Mouse (Mus musculus) adrenal gland, postnatal 14 days (tissue): ENCODE results near the gene Atp8b5. TPM values are rescaled to one million over a fixed set of nuclear protein-coding genes. Genes with fewer than 3 reads are reported as not detected.

Experiments used
- DNase-seq: peaks from one replicate; pipeline ENCODE4 v3.0.0; 2021; ENCODE audit warnings: mixed read lengths
- total RNA-seq: library from RNA; stranded (reverse); gene quantifications from 2 replicates; pipeline ENCODE4 v1.2.3, GENCODE M21; 2021

Gene Atp8b5
- total RNA-seq, 1 experiment from 2014 or later = 0.67 TPM

DNA sequence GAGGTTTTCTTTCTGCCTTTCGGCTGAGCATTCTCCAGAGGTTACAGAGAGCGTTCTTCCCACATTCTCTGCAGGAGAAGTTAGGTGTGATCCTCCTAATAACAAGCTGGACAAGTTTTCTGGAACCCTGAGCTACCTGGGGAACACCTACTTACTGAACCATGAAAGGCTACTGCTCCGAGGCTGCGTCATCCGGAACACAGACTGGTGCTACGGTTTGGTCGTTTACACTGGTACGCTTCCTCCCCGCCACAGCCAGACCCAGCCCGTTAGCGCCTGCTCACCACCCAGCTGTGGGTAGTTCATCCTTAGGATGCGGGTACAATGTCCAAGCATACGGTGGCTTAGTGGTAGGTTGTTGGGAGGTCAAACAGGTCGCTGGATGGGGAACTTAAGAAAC lies 55.4 kb downstream of the Atp8b5 start:
- DNase-seq = no peak

DNA sequence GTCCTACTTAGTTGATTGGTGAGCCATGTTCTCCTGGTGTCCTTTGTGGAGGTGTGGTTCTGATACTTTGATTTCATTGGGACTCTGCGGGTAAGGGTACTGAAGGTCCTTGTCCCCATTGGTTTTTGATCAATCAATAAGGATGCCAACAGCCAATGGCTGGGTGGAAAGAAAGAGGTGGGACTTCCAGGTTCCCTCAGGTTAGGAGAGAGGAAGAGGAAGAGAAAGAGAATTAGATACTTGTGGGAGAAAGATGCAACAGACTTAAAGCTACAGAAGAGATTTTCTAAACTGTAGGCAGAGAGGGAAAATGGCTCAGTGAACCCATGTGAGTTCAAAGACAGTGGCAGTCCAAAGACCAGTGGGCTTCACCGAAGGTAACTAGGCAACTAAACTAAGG lies 60.2 kb downstream of the Atp8b5 start:
- no peak for DNase-seq

DNA sequence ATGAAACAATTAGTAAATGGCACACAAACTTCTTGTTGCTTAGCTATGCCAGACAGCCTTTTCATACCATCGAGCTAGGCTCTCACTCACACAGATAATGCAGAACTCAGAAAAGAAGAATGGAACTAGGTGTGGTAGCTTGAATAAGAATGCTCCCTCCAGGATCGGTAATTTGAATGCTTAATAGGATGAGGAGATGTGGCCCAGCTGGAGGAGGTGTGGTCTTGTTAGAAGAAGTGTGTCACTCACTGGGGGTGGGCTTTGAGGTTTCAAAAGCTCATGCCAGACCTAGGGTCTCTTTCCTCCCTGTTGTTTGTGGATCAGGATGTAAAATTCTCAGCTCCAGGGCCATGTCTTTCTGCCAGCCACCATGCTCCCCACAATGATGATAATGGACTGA lies 67.8 kb downstream of the Atp8b5 start:
- no peak for DNase-seq

DNA sequence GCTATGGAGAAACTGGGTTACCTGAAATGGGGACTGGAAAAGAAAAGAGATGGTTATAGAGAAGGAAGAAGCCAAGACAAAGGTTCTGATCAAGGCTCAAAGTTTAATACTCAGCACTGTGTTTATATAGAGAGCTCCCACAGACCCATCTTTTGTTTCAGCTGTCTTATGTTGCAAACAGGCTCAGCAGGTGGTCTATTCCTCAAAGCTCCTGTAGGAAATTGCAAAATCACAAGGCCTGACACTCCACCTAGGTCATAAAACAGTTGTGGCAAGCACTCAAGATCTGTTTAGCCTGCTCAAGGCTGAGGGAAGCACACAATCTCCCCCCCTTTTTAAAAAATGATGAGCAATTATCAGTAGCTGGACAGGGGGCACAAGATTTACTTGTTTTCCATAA lies 69.2 kb downstream of the Atp8b5 start:
- DNase-seq = no peak

DNA sequence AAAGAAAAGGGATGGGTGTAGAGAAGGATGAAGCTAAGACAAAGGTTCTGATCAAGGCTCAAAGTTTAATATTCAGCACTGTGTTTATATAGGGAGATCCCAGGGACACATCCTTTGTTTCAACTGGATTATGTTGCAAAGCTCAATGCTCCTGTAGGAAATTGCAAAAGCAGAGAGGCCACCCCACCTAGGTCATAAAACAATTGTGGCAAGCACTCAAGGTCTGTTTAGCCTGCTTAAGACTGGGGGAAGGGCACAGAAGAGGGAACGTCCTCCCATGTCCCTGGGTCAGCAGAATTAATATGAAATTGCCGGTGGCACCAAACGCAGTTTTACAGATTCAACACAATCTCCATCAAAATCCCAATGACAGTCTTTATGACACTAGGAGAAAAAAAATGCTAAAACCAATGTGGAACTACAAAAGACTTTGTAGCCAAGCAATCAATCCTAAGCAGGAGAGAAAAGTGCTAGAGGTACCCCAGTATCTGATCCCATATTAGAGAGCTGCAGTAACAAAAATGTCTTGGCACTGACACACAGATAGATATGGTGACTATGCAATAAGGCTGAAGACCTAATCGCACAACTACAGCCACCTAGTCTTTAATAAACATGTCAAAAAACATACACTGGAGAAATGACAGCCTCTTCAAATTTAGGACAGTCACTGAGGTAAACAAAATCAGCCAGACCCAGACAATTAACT lies 73.3 kb downstream of the Atp8b5 start:
- DNase-seq = peak; percentile 34

DNA sequence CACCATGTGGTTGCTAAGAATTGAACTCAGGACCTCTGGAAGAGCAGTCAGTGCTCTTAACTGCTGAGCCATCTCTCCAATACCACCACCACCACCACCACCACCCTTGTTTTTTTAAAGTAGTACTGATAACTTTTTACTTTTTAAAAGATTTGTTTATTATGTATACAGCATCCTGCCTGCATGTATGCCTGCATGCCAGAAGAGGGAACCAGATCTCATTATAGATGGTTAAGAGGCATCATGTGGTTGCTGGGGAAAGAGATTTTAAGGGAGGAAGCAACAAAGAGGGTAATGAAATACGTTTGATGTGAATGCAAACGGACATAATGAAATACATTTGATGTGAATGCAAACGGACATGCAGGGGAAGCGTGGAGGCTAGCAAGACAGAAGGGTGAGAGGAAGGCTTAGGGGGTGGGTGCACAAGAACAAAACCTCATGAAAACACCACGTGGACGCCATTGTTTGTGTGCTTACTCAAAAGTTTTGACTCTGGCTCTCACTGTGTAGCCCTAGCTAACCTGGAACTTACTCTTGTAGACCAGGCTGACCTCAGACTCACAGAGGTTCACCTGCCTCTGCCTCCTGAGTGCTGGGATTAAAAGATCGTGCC lies 74.4 kb downstream of the Atp8b5 start:
- no peak for DNase-seq

DNA sequence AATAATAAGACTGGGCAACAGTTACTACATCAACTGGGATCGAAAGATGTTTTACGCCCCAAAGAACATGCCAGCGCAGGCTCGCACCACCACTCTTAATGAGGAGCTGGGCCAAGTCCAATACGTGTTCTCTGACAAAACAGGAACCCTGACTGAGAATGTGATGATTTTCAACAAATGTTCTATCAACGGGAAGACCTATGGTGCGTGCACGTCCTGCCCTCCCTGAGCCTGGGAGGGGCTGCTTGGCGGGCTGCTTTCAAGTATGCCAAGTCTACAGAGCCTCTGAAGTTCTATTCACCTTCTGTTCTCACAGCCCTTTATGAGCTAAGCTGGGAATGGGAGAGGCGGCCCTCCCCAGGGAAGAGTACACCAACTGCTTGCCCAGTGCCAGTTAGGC lies 75.5 kb downstream of the Atp8b5 start:
- DNase-seq = no peak

DNA sequence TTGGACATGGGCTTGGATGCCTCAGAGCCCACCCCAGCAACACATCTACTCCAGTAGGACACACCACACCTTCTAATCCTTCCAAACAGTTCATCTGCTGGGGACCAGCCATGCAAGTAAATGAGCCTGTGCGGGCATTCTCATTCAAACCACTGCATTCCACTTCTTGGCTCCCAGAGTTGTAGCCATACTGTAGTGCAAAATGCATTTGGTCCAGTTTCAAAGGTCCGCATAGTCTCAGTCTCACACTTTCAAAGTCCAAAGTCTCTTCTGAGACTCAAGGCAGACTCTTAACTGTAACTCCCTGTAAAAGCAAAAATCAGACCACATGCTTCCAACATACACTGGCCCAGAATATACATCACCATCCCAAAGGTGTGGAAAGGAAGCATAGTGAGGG lies 78.0 kb downstream of the Atp8b5 start:
- DNase-seq = no peak

DNA sequence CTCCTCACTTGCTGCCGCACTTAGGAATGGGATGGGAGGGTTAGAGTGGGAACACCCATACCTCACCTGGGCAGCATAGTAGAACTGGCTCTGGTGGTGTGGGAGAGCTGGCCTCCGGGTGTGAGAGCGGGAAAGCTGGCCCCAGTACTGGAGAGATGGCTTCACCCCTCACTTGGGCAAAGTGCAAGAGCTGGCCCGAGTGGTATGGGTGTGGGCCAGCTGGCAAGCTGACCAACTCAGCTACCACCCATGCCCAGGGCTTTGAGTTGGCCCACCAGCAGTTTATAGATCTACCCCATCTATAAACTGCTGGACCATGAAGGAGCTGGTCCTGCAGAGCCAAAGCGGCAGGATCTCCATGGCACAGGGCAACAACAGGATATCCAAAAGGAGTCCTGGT lies 82.2 kb downstream of the Atp8b5 start:
- DNase-seq = no peak

DNA sequence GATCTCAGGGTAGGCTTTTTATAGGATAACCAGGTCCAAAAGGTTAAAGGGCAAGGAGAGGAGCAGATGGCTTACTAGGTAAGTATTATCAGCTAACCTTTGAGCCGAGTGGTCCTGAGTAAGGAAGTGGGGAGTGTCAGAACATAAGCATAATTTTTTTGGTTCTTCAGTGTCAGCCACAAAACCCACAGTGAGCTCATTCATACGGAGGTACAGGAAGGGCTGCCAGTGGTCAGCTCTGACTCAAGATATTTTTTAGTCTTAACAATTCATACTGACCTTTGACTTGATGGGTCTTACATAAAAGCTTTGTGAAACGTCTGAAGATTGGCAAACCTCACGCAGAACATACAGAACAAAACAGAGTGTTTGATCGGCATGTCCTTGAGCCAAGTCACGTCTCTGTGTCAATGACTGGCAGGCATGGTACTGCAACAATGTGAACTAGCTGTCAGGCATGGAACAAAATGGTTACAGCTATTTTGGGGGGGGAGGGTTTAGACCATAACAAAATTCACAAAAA lies 83.1 kb downstream of the Atp8b5 start:
- DNase-seq = no peak

DNA sequence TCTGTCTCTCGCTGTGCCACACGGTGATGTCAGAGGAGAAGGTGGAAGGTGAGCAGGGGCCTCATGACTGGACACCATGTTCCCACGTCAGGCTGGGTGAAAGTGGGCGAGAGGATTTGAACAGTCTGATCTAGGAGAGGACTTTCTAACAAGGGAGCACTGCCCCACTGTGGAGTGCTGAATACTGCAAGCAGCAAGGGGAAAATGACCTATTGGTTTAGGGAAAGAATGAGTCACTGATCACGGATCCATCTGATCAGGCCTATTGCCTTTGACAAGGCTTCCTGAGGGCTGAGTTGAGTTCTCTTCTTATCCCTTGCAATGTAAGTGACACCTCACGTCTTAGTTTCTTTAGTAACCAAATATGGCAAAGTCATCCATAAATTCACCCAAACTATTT lies 86.7 kb downstream of the Atp8b5 start:
- DNase-seq = no peak

DNA sequence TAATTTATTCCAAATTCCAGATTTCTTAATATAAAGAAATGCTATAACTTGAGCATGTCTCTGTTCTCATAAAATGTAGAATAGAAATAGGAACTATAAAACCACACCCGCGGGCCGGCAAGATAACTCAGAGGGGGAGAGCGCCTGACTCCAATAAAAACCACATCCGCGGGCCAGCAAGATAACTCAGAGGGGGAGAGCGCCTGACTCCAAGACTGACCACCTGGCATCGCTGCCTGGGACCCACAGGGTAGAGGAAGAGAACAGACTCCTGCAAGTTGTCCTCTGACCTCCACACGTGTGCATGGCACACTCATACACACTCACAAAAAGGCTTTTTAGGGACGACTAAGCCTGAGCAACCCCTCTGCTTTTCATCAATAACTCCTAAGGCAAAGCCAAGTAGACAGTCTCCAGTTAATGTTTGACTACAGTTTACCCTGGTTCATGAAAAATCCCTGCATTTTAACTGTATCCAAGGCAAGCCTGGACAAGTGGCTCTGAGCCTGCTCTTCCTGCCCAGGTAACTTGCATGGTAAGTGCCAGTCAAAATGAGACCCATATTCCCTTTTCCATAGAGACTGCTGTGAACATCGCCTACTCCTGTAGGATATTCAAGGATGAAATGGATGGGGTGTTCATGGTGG lies 98.1 kb downstream of the Atp8b5 start:
- DNase-seq = no peak

DNA sequence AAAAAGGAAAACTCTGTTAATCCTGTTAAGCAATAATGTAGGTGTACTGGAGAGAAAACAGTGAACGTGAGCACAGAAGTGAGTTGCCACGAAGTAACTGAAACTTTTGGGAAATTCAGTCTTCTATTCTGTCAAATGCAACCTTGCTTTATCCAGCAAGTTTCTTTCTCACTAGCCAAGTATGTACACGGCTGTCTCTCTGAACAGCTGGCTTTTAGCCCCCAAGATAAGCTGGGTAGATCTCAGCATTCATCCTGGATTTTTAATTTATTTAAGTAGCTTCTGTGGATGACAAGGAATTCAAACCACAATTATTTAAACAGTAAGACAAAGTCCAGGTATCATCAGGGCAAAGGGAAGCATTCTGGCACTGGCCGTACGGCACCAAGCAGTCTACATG lies 100.3 kb downstream of the Atp8b5 start:
- no peak for DNase-seq

DNA sequence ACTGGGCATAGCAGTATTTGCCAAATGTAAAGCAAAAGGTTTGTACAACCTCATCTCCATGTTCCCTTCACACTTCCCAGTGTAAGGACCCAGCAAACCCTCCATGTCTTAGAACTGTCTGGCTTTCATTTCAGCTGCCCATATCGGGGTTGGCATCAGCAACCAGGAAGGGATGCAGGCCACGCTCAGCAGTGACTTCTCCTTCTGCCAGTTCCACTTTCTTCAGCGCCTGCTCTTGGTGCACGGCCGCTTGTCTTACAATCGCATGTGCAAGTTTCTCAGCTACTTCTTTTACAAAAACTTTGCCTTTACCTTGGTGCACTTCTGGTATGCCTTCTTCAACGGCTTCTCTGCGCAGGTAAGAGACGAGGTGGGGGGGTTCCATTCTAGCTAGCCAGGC lies 100.8 kb downstream of the Atp8b5 start:
- no peak for DNase-seq

DNA sequence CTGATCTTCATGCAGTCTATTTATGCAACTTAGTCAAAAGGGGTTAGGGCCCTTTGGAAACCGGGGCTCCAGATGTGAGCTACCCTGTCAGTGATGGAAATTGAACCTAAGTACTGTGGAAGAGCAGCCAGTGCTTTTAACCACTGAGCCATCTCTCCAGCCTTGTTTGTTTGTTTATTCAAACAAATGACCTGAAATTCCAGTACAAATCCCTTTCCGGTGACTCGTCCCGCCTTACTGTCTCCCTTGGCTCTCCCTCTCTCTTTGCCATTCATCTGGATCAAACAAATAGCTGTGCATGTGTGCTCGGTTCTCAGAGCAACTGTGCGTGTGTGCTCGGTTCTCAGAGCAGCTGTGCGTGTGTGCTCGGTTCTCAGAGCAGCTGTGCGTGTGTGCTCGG lies 104.4 kb downstream of the Atp8b5 start:
- DNase-seq = no peak

DNA sequence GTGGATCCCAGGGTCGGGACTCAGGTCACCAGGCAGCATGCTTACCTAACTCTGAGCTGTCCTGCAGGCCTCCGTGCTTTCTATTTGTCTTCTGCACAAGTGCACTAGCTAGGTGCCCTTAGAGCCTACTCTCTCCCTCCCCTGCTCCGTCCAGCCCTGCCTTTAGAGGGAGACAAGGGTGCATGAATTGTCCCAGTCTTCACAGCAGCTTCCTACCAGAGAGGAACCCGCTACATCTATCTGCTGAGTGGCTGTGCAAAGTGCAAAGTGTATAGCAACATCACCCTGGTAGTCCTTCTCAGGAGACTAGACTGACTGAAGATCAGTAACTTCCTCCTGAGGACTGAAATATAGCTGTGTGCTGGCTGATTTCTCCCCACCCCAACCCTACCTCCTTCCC lies 105.2 kb downstream of the Atp8b5 start:
- no peak for DNase-seq

DNA sequence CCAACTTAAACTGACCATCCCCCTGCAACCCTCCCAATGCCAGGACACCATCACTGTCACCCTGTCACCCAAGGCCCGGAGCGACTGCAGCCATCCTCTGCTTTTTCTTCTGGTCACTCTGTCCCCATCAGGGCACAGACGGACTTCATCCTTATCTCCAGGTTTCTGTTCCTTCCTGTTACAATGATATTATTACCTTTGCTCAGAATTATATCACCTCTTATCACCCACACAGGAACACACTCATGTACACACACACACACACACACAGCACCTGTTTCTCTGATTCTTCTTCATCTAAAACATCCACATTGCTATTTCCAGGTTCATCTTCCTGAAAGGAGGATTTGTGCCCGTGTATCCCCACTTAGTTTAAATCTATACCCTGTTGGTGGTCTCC lies 107.3 kb downstream of the Atp8b5 start:
- DNase-seq = no peak

DNA sequence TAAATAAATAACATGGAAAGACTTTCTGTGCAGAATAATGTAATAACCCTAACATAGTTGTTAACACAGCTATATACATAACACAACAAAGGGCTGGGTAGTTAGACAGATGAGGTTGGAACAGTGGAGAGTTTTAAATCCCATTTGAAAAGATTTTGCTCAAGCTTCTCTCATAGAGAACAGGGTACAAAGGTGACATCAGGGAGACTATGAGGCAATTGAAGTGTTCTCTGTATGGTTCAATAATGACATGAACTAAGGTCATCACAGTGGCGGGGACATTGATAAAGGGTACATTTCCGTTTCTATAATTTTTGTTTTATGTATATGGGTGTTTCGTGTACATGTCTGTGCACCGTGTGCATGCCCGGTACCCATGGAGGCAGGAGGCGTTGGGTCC lies 112.6 kb downstream of the Atp8b5 start:
- DNase-seq = no peak

DNA sequence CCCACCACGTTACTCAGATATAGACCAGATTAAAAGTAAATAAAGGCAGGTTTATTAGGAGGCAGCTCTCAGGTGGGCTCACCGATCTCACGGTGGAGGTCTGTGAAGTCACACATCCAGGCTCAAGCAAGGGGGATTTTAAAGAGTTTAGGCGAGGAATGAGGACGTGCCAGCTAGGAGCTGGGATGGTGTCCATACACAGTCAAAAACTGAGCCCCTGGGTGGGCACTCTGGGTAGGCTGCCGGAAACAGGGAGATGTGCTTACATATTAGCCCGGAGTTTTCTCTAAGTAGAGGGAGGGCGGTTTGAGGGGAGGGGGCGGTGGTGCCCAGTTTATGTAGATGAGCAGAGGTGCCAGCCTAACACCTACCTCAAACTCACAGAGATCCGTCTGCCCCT lies 114.0 kb downstream of the Atp8b5 start:
- DNase-seq = no peak

DNA sequence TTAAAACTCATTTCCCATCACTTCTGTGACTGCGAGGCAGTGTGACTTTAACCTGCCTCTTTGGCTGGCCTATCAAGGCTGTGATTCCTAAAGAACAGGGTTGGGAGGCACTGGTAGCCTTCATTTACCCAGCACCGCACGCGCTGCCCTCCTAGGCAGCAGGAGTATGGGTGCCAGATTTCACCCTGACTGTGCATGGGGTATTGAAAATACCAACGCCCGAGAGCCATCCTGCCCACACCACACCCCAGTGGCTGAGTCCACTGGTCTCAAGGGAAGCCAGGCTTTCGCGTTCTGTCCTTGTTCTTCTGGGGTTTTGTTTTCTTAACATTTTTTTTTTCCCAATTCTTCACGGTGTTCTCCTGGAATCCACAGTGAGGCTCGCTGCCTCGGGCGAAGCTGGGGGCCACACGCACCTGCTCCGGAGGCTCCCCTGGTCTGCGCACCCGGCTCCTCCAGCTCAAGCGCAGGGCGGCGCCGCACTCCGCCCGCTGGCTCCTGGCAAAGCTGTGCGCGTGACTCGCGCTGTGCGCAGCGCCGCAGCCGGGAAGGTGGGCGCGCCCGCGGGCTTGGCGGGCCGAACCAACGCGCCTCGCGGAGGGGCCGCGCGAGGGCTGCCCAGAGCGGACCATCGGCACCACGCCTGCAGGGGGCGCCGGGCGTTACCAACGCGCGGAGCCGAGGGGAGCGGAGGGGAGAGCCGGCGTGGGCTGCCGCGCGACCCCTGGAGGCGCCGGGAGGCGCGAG lies 114.6 kb downstream of the Atp8b5 start, which contains the start of gene Rusc2:
Gene Rusc2 (plus strand): TSS at position 572 of the 747 bp plus-strand sequence.
- peak; percentile 94 for DNase-seq

DNA sequence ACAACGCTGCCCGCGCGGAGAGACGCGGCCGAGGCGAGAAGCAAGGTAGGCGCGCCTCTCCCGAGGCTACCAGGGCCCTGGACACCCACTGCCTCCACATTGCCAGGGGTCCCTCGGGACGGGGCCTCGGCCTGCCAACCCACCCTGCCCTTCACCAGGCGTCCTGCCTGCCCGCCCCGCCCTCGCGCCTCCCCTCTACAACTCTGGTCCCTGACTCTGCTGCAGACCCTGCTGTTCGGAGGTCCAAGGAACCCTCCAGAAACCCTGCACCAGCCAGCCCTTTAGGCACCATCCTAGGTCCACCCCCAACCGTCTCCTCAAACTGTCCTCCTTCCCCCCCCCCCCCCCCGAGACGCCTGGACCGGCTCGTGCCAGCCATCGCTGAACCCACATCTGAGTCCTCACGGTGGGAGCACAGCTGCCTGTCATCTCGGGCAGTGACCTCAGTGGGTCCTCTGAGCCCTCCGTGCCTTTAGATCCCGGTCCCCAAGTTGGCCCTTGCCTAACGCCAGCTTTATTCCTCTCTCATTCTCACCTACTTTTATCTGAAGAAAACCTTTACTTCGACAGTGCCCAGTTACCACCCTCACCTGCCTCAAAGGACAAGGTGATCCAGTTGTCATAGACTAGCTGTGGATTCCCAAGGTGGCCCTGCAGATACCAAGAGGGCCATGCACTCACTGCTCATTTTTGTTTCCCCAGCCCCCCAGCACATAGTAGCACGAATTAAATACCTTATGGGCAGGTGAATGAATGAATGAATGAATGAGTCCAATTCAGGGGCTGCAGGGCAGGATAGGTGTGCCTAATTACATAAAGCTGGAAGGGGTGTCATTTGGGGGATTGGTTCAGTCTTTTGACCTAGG lies 115.4 kb downstream of the Atp8b5 start:
- DNase-seq = no peak
